Comparison of ENCODE assay signal across 8 mouse cellular contexts in the genomic region with DNA sequence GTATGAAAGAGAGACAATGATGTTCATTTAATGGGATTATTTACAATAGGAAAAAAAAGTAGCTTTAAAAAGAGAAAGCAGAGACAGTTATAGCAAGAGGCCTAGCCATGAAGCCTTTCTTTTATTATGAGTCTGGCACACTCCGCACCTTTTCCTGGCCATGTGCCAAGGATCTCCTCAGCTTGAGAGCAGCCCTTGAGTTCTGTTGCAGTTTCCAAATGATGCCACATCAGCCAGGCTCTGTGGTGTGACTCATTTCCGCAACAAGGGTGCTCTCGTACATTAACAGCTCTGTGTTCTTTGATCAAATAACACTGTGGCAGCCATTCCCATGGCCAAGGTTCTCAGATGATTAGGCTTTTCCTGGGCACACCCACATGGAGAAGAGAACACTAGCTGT.
A peak's percentile ranks its signal among the peaks of the same experiment; 100 is the strongest.
DNase-seq lines count a peak whose midpoint lies in the region; ATAC-seq and TF ChIP-seq lines count a peak whose summit lies in the region.

No protein-coding gene starts in this region.

- TF ChIP-seq CTCF in gastrocnemius, adult 2 months (IDR thresholded peaks at IDR 0.05) = no peak
- TF ChIP-seq CTCF in stomach, postnatal 0 days (IDR thresholded peaks at IDR 0.05; ENCODE audit: low read depth) = no peak

- no peaks in the 10 kb centered on the region for H3K4me1 ChIP-seq in stomach, embryonic 15.5 days
- H3K4me1 ChIP-seq in stomach, postnatal 0 days (replicated peaks; ENCODE audit: control insufficient read depth, insufficient read depth) = no peaks in the 10 kb centered on the region

- no peaks in the 10 kb centered on the region for H3K9me3 ChIP-seq in stomach, embryonic 15.5 days
- H3K9me3 ChIP-seq in stomach, postnatal 0 days (ENCODE audit: control insufficient read depth, low read length) = no peaks in the 10 kb centered on the region

- ATAC-seq in stomach, embryonic 15.5 days (ENCODE audit: insufficient read depth, low FRiP score, low read depth) = peak; percentile 43; the same call in 1 of the 2 replicates
- no peak for ATAC-seq in stomach, postnatal 0 days (ENCODE audit: low FRiP score, low TSS enrichment)

- H3K4me3 ChIP-seq in gastrocnemius, adult 2 months = no peak overlapping the region
- H3K4me3 ChIP-seq in stomach, embryonic 15.5 days (replicated peaks) = no peak overlapping the region
- no peak overlapping the region for H3K4me3 ChIP-seq in stomach, postnatal 0 days (ENCODE audit: low read depth, low read length)

- no peaks in the 10 kb centered on the region for H3K36me3 ChIP-seq in stomach, embryonic 15.5 days
- H3K36me3 ChIP-seq in stomach, postnatal 0 days (ENCODE audit: control insufficient read depth, insufficient read depth, low read length) = no peaks in the 10 kb centered on the region

- H3K4me2 ChIP-seq in stomach, embryonic 15.5 days = no peak overlapping the region
- H3K4me2 ChIP-seq in stomach, postnatal 0 days (replicated peaks; ENCODE audit: low read depth) = no peak overlapping the region

- intact Hi-C loops in gastrocnemius, adult 2 months (cut with DNase I) = no loop called here

- WGBS in stomach, embryonic 15.5 days = 65% methylated on average over 3 of the region's 3 CpGs
- 63% methylated on average over 3 of the region's 3 CpGs for WGBS in stomach, postnatal 0 days
- 38% methylated on average over 3 of the region's 3 CpGs for WGBS in large intestine, adult 2 months

- H3K27me3 ChIP-seq in stomach, embryonic 15.5 days (replicated peaks) = no peaks in the 10 kb centered on the region
- H3K27me3 ChIP-seq in stomach, postnatal 0 days (ENCODE audit: control insufficient read depth, insufficient read depth, low read length) = no peaks in the 10 kb centered on the region

- DNase-seq in gastrocnemius, adult 2 months = peak; percentile 14
- DNase-seq in gastrocnemius, postnatal 25 days = no peak
- DNase-seq in stomach, postnatal 0 days (ENCODE audit: low spot score) = no peak
- DNase-seq in large intestine, adult 2 months (ENCODE audit: low read depth, low spot score) = peak; percentile 76
- peak; percentile 2 to 11 for DNase-seq in right cerebral cortex, postnatal 36 days (ENCODE audit: low spot score in 2 of 2)
- DNase-seq in embryo, embryonic 11 days = no peak
- DNase-seq in urinary bladder, postnatal 4 days (ENCODE audit: low spot score in 2 of 2) = no peak

- TF ChIP-seq EP300 in stomach, postnatal 0 days (optimal IDR thresholded peaks at IDR 0.05) = no peak

- no peak overlapping the region for H3K9ac ChIP-seq in stomach, embryonic 15.5 days
- H3K9ac ChIP-seq in stomach, postnatal 0 days (ENCODE audit: low read length) = no peak overlapping the region

- no peak overlapping the region for H3K27ac ChIP-seq in gastrocnemius, adult 2 months
- no peak overlapping the region for H3K27ac ChIP-seq in stomach, embryonic 15.5 days
- no peak overlapping the region for H3K27ac ChIP-seq in stomach, postnatal 0 days (replicated peaks)

Comparison
In these comparisons a context has a peak if more than half of its experiments do, and no peak if none do; other contexts are left out.
1. DNase-seq: peak in gastrocnemius, adult 2 months (single experiment), large intestine, adult 2 months (single experiment) and right cerebral cortex, postnatal 36 days (2 of 2); none in gastrocnemius, postnatal 25 days (single experiment), stomach, postnatal 0 days (single experiment), embryo, embryonic 11 days (single experiment) and urinary bladder, postnatal 4 days (0 of 2).